Mouse (Mus musculus): Measurements from ENCODE around the gene Ttc16.

The Ttc16 gene

DNA sequence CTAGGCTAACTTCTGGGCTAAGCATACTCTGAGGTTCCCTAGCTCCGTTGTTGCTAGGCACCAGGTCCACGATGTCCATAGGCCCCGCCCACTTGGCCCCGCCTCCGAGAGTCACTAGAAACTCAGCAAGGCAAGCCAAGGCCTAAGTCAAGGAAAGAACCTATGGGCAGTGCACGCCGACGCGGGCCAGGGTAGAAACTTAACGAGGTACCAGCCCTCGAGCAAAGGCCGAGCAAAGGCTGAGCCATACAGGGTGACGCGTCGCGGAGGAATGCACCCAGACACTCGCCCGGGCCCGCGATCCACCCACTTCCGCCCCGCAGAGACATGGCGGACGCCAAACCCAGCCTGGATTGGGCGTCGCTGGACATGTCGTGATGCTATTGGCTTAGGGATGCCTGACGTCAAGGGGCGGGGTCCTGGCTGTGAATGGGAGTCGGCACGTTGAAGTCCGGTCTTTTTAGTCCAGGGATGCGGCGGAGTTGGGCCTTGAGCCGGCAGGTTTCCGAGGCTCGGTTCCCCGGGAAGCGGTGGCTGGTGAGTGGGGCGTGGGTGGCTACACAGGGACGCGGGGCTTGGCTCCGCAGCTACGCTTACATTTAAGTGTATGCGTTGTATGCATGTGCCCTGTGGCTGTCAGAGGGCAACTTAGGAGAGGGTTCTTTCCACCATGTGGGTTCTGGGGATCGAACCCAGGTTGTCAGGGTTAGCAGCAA, at the start of gene Ttc16, which contains the start of gene Ptrh1:
Gene Ttc16 (minus strand): TSS at position 275 of the 716 bp plus-strand sequence.
Gene Ptrh1 (plus strand): TSS at position 428 of the 716 bp plus-strand sequence.
- DNase-seq (ENCODE audit: low spot score in 2 of 2): peak; percentile 96 to 97

DNA sequence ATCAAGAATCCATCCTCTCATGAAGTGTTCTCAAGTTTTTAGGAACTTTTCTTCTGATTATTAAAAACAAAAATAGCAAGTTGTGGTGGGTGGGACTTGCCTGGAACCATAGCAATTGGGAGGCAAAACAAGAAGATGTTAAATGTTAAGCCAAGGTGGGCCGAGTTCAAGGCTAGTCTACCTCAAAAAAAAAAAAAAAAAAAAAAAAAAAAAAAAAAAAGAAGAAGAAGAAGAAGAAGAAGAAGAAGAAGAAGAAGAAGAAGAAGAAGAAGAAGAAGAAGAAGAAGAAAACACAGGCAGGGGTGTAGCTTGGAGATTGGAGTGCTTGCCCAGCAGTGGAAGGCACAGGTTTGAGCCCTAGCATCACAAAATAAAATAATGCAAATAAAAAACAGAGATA, 49.3 kb upstream of the Ttc16 start:
- no peak for DNase-seq (ENCODE audit: low spot score in 2 of 2)

DNA sequence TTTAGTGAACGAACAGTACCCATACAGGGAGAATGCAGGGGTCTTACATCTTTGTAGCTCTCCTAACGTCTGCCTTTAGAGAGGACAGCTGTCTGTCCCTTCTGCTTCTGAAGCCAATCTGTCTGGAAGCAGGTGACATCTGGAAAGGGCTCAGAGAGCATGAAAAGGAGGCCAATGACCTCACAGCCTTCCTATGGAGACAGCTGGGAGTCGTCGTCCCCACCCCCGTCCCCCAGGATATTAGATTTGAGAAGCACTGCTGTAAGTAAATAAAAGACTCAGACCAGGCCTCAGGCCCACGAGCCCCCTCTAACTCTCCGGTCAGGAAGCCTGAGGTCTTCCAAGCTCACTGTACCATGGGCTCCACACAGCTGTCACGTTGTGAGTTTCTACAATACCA, 48.7 kb upstream of the Ttc16 start:
- no peak for DNase-seq (ENCODE audit: low spot score in 2 of 2)

DNA sequence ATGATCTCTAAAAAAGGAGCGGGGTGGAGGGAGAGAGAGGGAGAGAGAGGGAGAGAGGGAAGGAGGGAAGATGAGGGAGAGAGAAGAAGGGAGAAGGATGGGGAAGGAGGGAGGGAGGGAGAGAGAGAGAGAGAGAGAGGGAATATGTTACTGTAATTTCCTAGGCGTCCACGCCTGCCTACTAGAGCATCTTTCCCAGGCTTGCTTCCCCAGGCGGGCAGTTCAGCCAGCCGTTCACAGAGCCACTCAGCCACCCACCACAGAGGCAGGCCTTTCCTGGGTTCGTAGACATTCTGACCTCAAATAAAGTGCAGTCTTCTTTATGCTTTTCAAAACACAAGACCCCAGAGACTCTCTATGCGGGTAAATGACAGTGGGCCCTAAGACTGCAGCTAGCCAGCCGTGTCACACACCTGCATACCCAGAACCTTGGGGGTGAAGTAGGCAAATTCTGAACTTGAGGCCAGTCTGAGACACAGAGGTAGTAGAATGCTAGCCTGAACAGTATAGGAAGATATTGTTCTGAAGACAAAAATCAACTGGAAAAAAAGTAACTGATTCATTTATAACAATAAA, 48.2 kb upstream of the Ttc16 start:
- DNase-seq (ENCODE audit: low spot score in 2 of 2): no peak

DNA sequence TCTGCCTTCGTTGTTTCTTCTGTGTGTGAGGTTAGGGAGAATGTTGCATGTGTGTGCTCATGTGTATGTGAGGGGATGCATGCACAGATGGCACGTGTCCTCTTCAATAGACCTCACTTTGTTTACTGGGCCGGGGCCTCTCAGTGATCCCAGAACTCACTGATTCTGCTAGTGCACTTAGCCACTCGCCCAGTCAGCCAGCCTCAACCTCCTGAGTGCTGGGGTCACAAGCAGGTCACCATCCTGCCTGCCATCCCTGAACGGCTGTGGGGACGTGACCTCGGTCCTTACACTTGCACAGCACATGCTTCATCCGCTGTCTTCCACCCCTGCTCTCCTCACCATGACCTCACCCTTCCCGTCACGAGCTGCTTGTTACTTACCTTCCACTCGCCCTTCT, 47.7 kb upstream of the Ttc16 start:
- no peak for DNase-seq (ENCODE audit: low spot score in 2 of 2)

DNA sequence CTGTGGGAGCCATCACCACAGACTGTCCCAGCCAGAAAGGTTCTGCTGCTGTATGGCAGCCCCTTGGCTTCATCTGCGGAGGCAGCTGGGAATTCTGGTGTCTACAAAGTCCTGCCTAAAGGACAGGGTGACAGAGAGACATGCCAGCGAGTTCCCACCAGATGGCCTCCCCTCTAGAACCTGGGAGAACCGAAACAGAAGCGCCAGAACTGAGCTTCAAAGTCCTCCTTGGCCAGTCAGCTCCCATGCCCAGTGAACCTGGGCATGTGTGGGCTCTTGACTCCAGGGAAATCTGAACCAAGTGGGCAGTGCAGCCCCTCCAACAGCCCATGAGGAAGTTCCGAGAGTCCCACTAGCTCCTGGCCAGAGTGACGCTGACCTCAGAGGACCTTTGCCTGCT, 47.2 kb upstream of the Ttc16 start:
- no peak for DNase-seq (ENCODE audit: low spot score in 2 of 2)

DNA sequence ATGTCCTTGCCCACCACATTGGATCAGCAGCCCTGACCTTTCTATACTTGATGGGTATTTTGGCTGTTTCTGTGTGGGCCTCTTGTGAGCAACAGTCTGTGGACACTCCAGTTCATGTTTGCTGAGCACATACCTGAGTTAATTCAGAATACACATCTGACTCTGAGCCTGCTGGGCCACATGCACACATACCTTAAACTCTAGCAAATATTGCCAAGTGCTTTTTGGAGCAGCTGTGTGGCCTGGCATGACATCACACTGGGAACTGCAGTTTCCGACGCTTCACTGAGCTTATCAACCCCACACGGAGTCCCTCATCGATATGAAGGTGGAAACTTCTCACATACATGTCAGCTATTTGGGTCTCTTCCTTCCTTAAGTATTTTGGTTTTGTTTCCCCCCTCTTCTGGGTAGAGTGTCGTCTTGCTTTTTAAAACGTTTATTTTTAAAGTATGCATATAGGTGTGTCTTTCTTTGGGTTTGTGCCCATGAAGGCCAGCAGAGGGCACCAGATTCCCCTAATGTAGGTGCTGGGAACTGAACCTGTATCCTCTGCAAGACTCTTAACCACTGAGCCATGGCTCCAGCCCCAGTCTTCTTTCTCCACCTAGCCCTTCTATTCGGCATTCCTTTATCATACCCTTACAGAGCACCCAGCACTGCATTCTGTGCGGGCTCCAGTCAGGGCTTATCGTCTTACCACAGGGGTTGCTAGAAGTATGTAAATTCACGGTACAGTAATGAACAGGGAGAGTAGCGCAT, 45.8 kb upstream of the Ttc16 start:
- DNase-seq (ENCODE audit: low spot score in 2 of 2): no peak

DNA sequence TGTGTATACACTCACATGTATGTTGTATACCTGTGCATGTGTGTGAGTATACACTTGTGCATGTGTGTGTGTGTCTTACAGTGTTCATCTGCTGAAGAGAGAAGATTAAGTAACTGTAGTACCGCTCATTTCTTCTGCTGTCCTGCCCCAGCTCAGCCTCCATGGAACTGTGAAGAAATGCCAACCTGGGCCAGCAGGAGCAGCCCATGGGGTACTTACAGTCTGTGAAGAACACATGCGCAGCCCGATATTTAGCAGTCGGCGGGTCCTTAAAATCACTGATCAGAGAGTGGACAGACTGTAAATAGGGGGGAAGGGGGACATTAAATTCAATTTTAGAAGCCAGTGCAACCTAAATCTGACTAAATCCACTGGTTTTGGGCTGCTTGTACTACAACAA, 42.8 kb upstream of the Ttc16 start:
- DNase-seq (ENCODE audit: low spot score in 2 of 2): no peak

DNA sequence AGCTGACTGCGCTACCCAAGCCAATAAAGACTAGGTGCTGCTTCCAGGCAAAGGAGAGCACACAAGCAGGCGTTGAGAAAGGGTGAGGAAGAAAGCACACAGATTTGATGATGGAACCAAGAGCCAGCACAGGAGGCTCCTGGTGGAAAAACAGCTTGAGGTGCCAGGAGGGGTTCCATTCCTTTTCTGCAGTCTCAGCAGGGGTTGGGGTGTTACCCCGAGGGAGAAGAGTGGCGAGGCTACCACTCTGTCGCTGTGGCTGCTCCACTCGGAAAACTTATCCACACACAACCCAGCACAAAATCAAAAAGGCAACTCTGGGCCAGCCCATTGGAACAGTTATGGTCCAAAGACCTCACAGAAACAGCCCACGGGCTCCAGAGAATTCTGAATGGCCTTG, 42.2 kb upstream of the Ttc16 start:
- no peak for DNase-seq (ENCODE audit: low spot score in 2 of 2)

DNA sequence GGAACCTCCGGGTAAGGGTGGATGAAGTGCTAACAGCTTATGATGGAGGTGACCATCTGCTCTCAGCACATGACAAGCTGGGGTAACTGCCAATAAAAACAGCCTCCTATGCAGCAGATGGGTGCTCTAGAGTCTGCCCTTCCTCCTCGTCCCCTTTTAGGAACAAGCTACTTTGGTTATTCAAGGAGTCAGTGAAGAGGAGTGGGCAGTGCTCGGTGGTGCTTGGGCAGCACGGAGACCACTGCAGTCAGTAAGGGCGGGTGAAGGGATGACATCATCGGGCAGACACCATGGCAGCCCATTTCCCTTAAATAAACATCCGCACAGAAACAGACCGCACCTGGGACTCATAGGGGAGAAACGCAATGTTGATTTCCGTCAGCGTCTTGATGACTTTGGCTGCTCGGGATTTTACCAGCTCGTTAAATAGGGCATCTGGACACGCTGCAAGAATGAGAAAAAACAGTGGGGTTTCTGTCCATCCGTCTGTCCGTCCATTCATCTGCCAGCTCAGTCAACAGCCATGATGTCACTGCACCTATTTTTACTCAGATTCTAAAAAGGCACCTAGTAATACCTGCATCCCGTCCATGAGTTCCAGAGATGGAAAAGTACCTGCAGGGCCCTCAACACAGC, 41.6 kb upstream of the Ttc16 start:
- DNase-seq (ENCODE audit: low spot score in 2 of 2): peak; percentile 55 to 78

DNA sequence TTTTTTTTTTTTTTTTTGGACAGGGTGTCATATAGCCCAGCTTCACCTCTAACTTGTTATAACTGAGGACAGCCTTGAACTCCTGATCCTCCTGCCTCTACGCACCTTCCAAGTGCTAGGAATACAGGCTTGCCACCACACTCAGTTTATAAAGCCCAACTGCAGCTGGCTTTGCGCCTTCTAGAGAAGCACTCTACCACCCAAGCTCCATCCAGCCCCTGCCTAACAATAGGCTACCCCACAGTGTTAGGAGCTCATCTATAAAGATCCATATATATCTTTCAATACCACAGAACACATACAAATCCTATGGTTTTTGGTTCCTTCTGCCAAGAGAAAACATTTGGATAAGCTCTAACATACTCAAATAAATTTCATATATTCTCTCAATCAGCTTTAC, 41.1 kb upstream of the Ttc16 start:
- no peak for DNase-seq (ENCODE audit: low spot score in 2 of 2)

DNA sequence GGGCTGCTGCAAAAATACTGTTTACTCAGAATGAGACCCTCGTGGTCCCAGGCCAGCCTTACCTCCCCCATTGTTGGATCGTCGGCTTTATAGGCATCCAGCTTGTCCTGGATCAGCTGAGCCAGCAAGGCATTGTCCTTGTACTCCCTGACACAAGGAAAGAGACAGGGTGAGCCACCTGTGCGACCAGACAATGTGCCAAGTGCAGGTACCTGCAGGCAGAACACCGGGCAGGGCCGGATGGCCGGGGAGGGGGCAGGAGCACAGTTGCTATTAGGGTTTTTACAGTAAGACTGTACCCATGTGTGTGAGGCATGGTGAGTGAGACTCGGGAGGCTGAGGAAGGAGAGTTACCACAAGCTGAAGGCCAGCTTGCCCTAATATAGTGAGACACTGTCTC, 36.5 kb upstream of the Ttc16 start:
- DNase-seq (ENCODE audit: low spot score in 2 of 2): no peak

DNA sequence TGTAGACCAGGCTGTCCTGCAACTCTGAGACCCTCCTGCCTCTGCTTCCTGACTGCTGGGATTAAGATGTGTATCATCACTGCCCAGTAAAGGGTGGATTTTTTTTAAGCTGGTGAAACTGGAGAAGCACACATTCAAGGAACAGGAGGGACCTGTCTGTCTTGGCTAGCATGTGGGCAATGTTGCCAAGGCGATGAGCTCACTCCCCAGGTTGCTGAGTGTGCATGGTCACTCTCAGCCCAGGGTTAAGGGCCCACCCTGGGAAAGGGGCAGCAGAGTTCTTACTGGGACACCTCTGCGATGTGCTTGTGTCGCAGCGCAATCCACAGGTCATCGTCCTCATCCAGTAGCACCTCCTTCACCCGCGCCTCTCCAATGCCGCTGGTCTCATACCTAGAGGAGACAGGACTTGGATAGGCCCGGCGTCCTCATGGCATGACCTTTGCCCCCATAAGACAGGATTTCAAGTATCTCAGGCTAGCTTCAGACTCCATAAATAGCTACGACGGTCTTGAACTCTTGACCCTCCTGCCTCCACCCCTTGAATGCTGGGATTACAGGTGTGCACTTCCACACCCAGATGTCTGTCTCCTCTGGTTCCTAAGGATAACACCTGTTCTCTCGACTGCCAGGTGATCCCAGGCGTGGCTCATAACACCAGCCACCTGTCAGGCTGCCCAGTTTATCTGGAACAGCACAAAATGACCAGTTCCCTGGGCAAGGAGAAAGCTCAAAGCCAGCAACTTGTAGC, 33.6 kb upstream of the Ttc16 start:
- DNase-seq (ENCODE audit: low spot score in 2 of 2): no peak

DNA sequence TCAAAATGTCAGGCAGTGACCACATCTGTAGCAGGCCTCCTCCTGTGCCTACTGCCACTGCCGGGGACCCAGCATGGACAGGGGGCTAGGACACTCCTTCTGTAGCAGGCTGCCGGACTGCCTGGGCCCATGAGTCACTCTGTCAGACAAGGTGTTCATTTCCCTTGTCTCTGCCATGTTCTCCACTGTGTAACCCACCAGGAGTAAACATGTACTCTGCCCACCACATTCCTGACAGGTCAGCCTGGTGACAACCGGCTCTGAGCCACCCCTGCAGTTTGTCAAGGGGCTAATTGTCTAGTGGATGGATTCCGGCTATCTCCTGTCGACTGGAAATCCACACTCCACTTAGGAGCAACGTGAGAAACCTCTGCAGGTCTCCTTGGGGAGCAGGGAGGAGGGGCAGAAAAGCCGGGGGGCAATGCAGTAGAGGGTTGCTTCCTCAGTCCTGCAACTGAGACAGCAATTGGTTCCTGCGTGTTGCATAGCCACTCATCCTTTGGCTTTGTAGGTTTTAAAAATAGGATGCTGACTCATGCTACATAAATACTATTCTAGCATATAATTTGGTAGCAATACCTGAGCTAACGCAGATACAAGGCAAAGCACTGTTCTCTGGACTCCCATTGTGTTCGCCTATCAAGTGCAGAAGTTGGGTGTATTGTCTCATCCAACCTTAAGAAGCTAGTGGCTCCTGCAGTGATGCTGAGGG, 23.0 kb upstream of the Ttc16 start:
- no peak for DNase-seq (ENCODE audit: low spot score in 2 of 2)

DNA sequence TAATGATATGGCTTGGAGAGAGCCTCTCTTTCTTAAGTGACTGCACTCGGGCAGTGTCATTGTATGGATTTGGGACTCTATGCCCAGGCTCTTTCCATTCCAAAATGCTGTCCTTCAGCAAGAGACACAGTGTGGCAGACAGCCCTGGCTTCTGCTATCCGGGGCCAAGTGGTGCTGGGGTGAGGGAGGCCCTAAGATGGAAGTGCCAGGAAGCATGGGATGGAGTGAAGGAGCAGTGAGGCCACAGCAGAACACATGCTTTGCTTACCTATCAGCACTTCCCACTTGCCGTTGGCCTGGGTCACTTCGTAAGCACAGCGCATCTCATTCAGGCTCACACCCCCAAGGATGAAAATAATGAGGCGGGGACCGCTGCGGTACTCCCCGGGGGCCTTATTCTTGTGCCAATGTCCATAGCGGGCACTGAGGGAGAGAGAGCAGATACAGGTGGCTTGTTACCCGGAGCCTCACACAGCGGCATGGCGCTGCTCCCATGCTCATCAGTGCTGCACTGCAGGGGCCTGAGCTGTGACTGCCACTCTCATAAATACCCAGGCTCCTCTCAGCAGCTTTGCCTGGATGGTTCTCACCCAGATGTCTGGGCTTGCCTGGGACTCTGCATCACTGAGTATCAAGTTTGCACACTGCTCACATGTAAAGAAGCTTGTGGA, 20.4 kb upstream of the Ttc16 start:
- DNase-seq (ENCODE audit: low spot score in 2 of 2): no peak

DNA sequence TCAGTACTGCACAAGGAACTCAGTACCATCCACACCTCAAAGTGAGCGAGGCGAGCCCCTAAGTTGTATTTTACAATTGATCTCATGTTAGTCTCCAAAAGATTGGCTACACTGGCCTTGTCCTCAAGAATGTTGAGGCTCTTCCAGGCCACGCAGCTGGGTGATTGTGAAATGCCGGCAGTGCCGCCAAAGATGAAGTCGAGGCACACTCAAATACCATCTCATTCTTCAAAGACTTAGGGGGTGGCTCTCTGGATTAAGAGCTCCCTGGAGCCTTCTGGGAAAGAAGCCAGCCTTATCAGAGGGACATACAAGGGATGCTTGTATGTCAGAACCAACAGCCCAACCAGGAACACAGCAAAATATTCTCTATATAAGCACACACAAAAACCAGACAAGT, 15.9 kb upstream of the Ttc16 start:
- no peak for DNase-seq (ENCODE audit: low spot score in 2 of 2)

DNA sequence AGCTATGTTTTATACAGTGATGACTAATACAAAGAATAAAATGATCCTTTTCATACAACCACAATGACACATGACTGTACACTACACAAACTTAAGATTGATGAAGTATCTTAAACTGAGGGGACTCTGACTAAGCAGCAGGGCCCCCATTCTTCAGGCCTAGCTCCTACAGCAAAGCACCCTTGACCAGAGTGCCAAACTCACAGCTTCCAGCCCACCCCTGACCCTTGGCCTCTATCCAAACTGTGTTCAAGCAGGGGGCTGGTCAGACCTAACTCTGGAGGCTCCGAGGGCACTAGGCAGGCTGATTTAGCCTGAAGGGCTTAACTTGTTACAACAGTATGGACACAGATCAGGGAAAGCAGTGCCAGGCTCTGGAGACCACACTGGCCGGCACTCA, 13.1 kb upstream of the Ttc16 start:
- no peak for DNase-seq (ENCODE audit: low spot score in 2 of 2)

DNA sequence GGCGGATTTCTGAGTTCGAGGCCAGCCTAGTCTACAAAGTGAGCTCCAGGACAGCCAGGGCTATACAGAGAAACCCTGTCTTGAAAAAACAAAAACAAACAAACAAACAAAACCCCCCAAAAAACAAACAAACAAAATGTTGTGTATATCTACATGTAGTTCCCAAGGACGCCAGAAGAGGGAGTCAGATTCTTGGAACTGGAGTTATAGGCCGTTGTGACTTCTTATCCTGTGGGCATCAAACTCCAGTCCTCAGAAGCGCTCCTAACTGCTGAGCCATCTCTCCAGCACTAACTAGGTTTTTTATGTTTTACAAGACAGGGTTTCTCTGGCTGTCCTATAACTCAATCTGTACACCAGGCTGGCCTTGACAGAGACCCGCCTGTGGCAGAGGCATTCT, 11.7 kb upstream of the Ttc16 start:
- DNase-seq (ENCODE audit: low spot score in 2 of 2): no peak

DNA sequence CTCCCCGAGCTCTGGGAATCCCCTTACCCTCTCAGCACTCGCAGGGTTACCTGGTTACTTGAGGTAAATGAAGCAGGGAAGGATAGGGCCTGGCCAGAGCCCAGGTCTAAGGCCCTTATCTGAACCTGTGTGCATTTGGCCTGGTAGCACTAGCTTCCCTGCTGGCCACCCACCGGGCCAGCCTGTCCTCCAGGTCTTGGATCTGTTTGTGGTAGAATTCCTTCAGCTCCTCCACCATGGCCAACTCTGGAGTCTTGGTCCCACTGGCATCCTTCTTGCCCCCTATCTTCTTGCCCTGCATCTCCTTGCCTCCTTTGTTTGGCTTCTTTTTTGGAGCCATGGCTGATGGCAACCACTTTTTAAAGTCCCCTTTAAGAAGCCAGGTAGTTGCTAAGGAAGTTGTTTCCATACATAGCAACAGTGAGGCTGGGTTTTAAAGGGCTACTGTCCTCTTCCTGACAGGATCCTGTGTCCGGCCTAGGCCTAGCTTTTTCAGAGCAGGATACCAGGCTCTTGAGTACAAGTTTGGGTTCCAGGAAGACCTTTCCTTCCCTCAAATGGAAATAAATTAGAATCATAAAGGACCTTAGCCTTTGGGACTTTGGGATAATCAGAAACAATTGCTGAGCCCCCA, 8.7 kb upstream of the Ttc16 start, which contains the start of gene Cfap157:
Gene Cfap157 (minus strand): TSS at position 381 of the 634 bp plus-strand sequence.
- DNase-seq (ENCODE audit: low spot score in 2 of 2): no peak

DNA sequence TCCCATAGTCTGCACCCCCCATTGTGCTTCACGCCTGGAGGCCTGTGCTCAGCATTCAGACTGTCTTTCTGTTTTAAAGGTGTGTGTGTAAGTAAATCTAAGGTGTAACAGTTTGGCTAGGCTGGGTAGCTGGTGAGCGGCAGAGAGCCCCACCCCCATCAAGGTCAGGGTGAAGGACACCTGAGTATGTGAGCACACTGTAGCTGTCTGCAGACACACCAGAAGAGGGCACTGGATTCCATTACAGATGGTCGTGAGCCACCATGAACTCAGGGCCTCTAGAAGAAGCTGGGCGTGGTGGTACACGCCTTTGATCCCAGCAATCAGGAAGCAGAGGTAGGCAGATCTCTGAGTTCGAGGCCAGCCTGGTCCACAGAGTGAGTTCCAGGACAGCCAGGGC, 6.3 kb upstream of the Ttc16 start:
- no peak for DNase-seq (ENCODE audit: low spot score in 2 of 2)
